Mouse (Mus musculus) lung, embryonic 14.5 days (tissue): ENCODE results near the gene Samm50. TPM values are rescaled to one million over a fixed set of nuclear protein-coding genes. Genes with fewer than 3 reads are reported as not detected.
A peak's percentile ranks its signal among the peaks of the same experiment; 100 is the strongest.

ENCODE experiments used
- ATAC-seq: fragments of 200-750 bp; cut with Nextera tagmentation; 2 replicates; pipeline ENCODE4 v1.8.0; 2017; ENCODE audit warnings: mild to moderate bottlenecking, moderate TSS enrichment, moderate library complexity; ENCODE audit not compliant: insufficient read depth
- DNase-seq: peaks from one replicate; pipeline ENCODE4 v3.0.0-alpha.2; 2015
- H3K27ac ChIP-seq: fragments of 300-500 bp; sonication (generic); 2 replicates; pipeline ENCODE4 v1.5.1; 2014; ENCODE audit warnings: low read depth, mild to moderate bottlenecking, moderate library complexity
- H3K27me3 ChIP-seq: fragments of 300-500 bp; sonication (generic); 2 replicates; pipeline ENCODE4 v1.6.1; 2014; ENCODE audit warnings: low read length, control low read depth; ENCODE audit not compliant: insufficient read depth
- H3K36me3 ChIP-seq: fragments of 300-500 bp; sonication (generic); 2 replicates; pipeline ENCODE4 v1.6.1; 2014; ENCODE audit warnings: control low read depth; ENCODE audit not compliant: insufficient read depth
- H3K4me1 ChIP-seq: fragments of 300-500 bp; sonication (generic); 2 replicates; pipeline ENCODE4 v1.6.1; 2014; ENCODE audit warnings: antibody characterized with exemption, control low read depth; ENCODE audit not compliant: insufficient read depth
- H3K4me2 ChIP-seq: fragments of 300-500 bp; sonication (generic); 2 replicates; pipeline ENCODE4 v1.6.1; 2014; ENCODE audit warnings: mild to moderate bottlenecking
- H3K4me3 ChIP-seq: fragments of 300-500 bp; sonication (generic); 2 replicates; pipeline ENCODE4 v1.5.1; 2014; ENCODE audit warnings: low read depth, low read length
- H3K9ac ChIP-seq: fragments of 300-500 bp; sonication (generic); 2 replicates; pipeline ENCODE4 v1.6.1; 2014
- H3K9me3 ChIP-seq: fragments of 300-500 bp; sonication (generic); 2 replicates; pipeline ENCODE4 v1.6.1; 2016; ENCODE audit warnings: low read depth, low read length, control low read depth
- CTCF ChIP-seq: IDR thresholded peaks from 2 replicates; pipeline ENCODE4 v1.5.1; 2016; ENCODE audit warnings: antibody characterized with exemption, low read depth
- WGBS: fragments of 180-500 bp; shearing (Covaris S2); extraction: QIAGEN DNeasy Blood & Tissue Kit; methylation state at CpG from one replicate; pipeline ENCODE4 v1.1.7; 2014; 5-methylcytosine and 5-hydroxymethylcytosine counted together
- polyA plus RNA-seq: library from polyadenylated mRNA; unstranded; fragments of >200 nt; fragmentation: Nextera tagmentation; extraction: Ambion mirVana; gene quantifications from 2 replicates; pipeline ENCODE4 v1.2.1, GENCODE M21; 2014

Gene Samm50
- polyA plus RNA-seq, 1 experiment from 2014 or later: 78.4 TPM

DNA sequence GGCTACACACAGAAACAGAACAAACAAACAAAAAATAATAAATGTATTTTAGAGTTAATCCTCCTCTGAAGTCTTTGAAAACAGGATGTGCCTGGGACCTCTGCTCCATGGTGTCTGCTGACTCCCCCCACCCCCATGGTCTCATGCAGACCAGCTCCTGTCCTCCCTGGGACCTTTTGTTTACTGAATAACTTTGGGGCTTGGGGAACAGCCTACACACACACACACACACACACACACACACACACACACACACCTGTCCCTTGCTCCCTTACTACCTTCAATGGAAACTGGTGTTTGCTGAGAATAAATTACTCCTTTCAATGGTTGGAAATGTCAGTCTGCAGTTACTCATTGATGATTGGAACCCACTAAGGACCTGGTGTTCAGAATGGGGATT, 24.0 kb downstream of the Samm50 start:
- H3K9ac ChIP-seq: no peak overlapping the region
- DNase-seq (no peak), ATAC-seq (no peak)
- no peak overlapping the region for H3K4me2 ChIP-seq
- H3K27ac ChIP-seq: no peak overlapping the region
- H3K27me3 ChIP-seq: no peaks in the 10 kb centered on the region
- TF ChIP-seq CTCF: no peak
- peaks cover 4% of the 10 kb centered on the region; the same call in 1 of the 2 replicates for H3K4me1 ChIP-seq
- no peaks in the 10 kb centered on the region for H3K9me3 ChIP-seq
- H3K4me3 ChIP-seq: no peak overlapping the region
- H3K36me3 ChIP-seq: peaks cover 30% of the 10 kb centered on the region

DNA sequence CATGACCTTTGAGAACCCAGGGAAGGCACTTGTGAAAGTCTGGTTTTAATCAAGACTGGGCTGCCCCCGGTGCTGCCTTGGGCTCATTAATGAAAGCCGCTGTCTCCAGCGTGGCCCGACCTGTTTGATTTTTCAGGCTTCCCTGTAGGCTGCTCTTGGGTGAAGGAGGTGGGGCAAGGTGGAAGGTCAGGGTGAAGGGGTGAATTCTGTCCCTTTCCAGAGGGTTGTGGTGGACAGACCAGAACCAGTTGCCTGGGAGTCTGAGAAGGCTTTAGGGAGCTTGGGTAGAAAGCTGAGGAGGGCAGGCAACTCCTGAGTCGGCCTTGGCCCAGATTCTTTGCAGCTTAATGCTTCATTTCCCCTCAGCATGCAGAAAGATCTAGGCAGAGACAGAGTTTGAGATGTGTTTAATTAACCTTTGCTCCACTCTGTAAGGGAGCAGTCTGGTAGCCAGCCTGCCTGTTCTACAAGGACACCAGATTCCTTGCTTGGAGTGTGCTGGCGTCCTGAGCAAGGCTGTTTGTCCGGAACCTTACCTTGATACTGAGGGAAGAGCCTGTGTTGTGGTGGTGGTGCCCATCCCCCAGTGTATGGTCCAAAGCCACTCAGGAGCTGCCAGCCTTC, 24.5 kb downstream of the Samm50 start:
- Histone ChIP-seq H3K4me1 (peaks cover 4% of the 10 kb centered on the region; the same call in 1 of the 2 replicates), H3K4me3 (no peak overlapping the region), H3K9ac (no peak overlapping the region), H3K27ac (no peak overlapping the region), H3K4me2 (no peak overlapping the region), H3K9me3 (no peaks in the 10 kb centered on the region), H3K36me3 (peaks cover 25% of the 10 kb centered on the region), H3K27me3 (no peaks in the 10 kb centered on the region)
- no peak for TF ChIP-seq CTCF
- ATAC-seq: no peak
- no peak for DNase-seq
- WGBS: 26% methylated on average over 7 of the region's 7 CpGs

DNA sequence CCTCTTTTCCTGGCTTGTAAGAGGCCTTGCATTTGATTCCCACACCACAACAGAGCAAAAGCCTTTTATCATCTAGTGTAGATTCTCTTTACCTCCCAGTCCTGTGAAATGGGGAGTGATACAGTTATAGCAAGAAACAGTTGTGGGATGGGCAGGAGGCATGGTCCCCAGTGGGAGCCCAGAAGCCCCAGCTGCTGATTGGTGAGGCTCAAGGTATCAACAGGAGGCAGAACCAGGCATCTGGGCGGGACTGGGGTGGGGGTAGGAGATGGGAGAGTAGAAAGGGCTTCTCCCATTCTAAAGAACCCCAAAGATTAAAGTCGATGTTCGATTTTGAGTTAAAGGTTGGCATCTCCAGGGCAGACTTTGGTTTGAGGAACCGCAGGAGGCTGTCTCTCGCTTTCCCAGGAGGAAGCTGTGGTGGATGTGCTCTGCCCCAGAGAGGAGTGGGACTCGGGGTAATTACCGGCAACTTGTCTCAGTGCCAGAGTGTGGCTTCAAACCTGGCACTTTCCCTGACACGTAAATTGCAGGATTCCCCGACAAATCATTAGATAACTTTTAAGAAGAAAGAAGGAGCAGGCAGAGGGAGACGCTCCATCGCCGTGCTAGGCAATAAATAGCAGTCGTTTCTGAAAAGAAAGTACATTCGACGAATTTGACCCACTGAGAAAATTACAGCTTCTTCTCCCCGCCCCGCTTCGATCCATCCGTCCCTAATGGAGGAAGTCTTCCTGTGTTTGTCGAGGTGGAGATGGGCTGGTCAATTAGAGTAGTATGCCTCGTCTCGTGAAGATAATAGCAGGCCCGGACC, 26.1 kb downstream of the Samm50 start:
- H3K4me3 ChIP-seq: no peak overlapping the region
- DNase-seq (no peak), ATAC-seq (no peak; the same call in 1 of the 2 replicates)
- H3K27ac ChIP-seq: peak overlapping the region; percentile 15; the same call in 1 of the 2 replicates
- H3K9me3 ChIP-seq: no peaks in the 10 kb centered on the region
- peaks cover 18% of the 10 kb centered on the region for H3K36me3 ChIP-seq
- peaks cover 4% of the 10 kb centered on the region; the same call in 1 of the 2 replicates for H3K4me1 ChIP-seq
- WGBS: 26% methylated on average over 23 of the region's 23 CpGs
- H3K9ac ChIP-seq: peak overlapping the region; percentile 13; the same call in 1 of the 2 replicates
- no peak for TF ChIP-seq CTCF
- H3K4me2 ChIP-seq: no peak overlapping the region
- no peaks in the 10 kb centered on the region for H3K27me3 ChIP-seq

GRCm38 (mm10) chr15:84218783-84219271, 26.8 kb downstream of the Samm50 start:
- no peak overlapping the region for H3K4me2 ChIP-seq
- peak; percentile 52; the same call in 1 of the 2 replicates for ATAC-seq
- no peak for TF ChIP-seq CTCF

GRCm38 (mm10) chr15:84221539-84221938, 29.5 kb downstream of the Samm50 start:
- Histone ChIP-seq H3K9me3 (no peaks in the 10 kb centered on the region), H3K4me3 (no peak overlapping the region), H3K9ac (no peak overlapping the region), H3K36me3 (no peaks in the 10 kb centered on the region), H3K4me2 (no peak overlapping the region), H3K27me3 (no peaks in the 10 kb centered on the region), H3K27ac (no peak overlapping the region), H3K4me1 (peaks cover 4% of the 10 kb centered on the region; the same call in 1 of the 2 replicates)
- DNase-seq: no peak
- TF ChIP-seq CTCF: no peak
- WGBS: 57% methylated on average over 5 of the region's 5 CpGs
- ATAC-seq: no peak

More at GRCm38 (mm10) chr15:84218783-84219271, 26.8 kb downstream of the Samm50 start:
- 12% methylated on average over 9 of the region's 9 CpGs for WGBS
- no peaks in the 10 kb centered on the region for H3K27me3 ChIP-seq
- H3K9ac ChIP-seq: no peak overlapping the region
- H3K9me3 ChIP-seq: no peaks in the 10 kb centered on the region
- peaks cover 4% of the 10 kb centered on the region; the same call in 1 of the 2 replicates for H3K4me1 ChIP-seq
- H3K36me3 ChIP-seq: peaks cover 13% of the 10 kb centered on the region
- peak overlapping the region; percentile 56; the same call in 1 of the 2 replicates for H3K27ac ChIP-seq
- H3K4me3 ChIP-seq: no peak overlapping the region
- DNase-seq: peak; percentile 44

DNA sequence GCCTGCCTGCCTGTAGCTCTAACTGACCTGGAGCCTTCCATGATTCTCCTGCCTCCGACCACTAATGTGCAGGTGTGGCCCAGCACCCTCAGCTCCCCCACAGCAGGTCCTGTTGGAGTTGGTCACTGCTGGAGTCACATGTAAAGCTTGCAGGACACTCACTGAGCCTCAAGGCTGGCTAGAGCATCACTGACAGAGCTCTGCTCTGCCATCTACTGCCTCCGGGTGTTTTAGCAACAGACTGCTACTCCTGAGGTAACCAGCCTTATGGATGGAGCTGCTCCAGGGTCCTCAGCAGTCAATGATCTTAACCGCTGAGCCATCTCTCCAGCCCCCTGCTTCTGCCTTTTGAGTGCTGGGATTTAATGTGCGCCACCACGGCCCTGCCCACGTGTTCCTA, 31.4 kb downstream of the Samm50 start:
- Histone ChIP-seq H3K27ac (no peak overlapping the region), H3K36me3 (no peaks in the 10 kb centered on the region), H3K9me3 (no peaks in the 10 kb centered on the region), H3K27me3 (no peaks in the 10 kb centered on the region), H3K4me3 (no peak overlapping the region), H3K4me1 (peaks cover 4% of the 10 kb centered on the region; the same call in 1 of the 2 replicates), H3K9ac (no peak overlapping the region), H3K4me2 (no peak overlapping the region)
- DNase-seq (peak; percentile 42), ATAC-seq (no peak)
- TF ChIP-seq CTCF: peak; percentile 38
- 31% methylated on average over 6 of the region's 6 CpGs for WGBS

DNA sequence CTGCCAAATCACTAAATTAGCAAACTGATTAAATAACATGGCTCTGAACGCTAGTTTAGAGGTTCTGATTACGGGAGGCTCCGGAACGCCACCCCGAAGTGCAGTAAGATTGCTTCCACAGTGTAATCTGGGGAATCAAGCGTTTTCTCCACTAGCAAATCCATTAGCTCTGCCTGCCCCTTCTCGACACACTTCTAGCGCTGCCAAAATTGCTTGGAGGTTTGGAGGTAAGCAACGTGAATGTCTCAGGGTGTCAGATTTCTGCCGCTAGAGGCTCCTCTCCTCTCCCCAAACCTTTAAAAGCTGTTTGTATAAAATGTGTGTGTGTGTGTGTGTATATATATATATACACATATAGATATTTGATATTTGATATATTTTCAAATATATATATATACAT, 32.7 kb downstream of the Samm50 start:
- ATAC-seq (no peak), DNase-seq (peak; percentile 25)
- H3K9me3 ChIP-seq: no peaks in the 10 kb centered on the region
- no peaks in the 10 kb centered on the region for H3K4me1 ChIP-seq
- no peak overlapping the region for H3K4me2 ChIP-seq
- H3K27me3 ChIP-seq: no peaks in the 10 kb centered on the region
- TF ChIP-seq CTCF: no peak
- WGBS: 34% methylated on average over 10 of the region's 10 CpGs
- H3K36me3 ChIP-seq: no peaks in the 10 kb centered on the region
- no peak overlapping the region for H3K9ac ChIP-seq
- no peak overlapping the region for H3K4me3 ChIP-seq
- no peak overlapping the region for H3K27ac ChIP-seq
